Mouse (Mus musculus) erythroblast, embryonic 14.5 days (primary cell): ENCODE results near the gene Frmd5.
A peak's percentile ranks its signal among the peaks of the same experiment; 100 is the strongest.

Experiments used
- GATA1 ChIP-seq: IDR thresholded peaks from 2 replicates; pipeline ENCODE4 v1.6.1; 2012; ENCODE audit warnings: low read length, inconsistent platforms, mixed read lengths
- TAL1 ChIP-seq: IDR thresholded peaks from 3 replicates; pipeline ENCODE4 v1.6.1; 2012; ENCODE audit warnings: low read length, inconsistent platforms, mixed read lengths

GRCm38 (mm10) chr2:121563117-121563516 is 243.8 kb downstream of the Frmd5 start:
- TF ChIP-seq TAL1 (0 out of 3 replicates have a peak, but pooled peaks have one; percentile 5), GATA1 (no peak)
